Mouse (Mus musculus) midbrain, embryonic 10.5 days (tissue): ENCODE data around the gene Sfta2. TPM values are rescaled to one million over a fixed set of nuclear protein-coding genes. Genes with fewer than 3 reads are reported as not detected.

ENCODE experiments used
- DNase-seq: peaks from one replicate; pipeline ENCODE4 v3.0.0-alpha.2; 2017; ENCODE audit warnings: low spot score
- H3K27ac ChIP-seq: fragments of 300-500 bp; sonication (generic); replicated peaks from 2 replicates; pipeline ENCODE4 v1.5.1; 2016; ENCODE audit warnings: mild to moderate bottlenecking
- H3K27me3 ChIP-seq: fragments of 300-500 bp; sonication (generic); 2 replicates; pipeline ENCODE4 v1.6.1; 2016; ENCODE audit warnings: low read depth, mild to moderate bottlenecking; ENCODE audit not compliant: poor library complexity, severe bottlenecking
- H3K36me3 ChIP-seq: fragments of 300-500 bp; sonication (generic); 2 replicates; pipeline ENCODE4 v1.6.1; 2016; ENCODE audit warnings: mild to moderate bottlenecking, moderate library complexity
- H3K4me1 ChIP-seq: fragments of 300-500 bp; sonication (generic); 2 replicates; pipeline ENCODE4 v1.6.1; 2016
- H3K4me3 ChIP-seq: fragments of 300-500 bp; sonication (generic); 2 replicates; pipeline ENCODE4 v1.5.1; 2016; ENCODE audit warnings: mild to moderate bottlenecking, moderate library complexity
- H3K9me3 ChIP-seq: fragments of 300-500 bp; sonication (generic); replicated peaks from 2 replicates; pipeline ENCODE4 v1.6.1; 2016; ENCODE audit warnings: mild to moderate bottlenecking
- WGBS: fragments of 180-500 bp; shearing (Covaris S2); methylation state at CpG from one replicate; pipeline ENCODE4 v1.1.7; 2016; 5-methylcytosine and 5-hydroxymethylcytosine counted together
- polyA plus RNA-seq: library from polyadenylated mRNA; unstranded; fragments of >200 nt; fragmentation: Nextera tagmentation; extraction: Ambion mirVana; gene quantifications from 2 replicates; pipeline ENCODE4 v1.2.1, GENCODE M21; 2016

Gene Sfta2
- polyA plus RNA-seq, 1 experiment from 2014 or later = not detected

DNA sequence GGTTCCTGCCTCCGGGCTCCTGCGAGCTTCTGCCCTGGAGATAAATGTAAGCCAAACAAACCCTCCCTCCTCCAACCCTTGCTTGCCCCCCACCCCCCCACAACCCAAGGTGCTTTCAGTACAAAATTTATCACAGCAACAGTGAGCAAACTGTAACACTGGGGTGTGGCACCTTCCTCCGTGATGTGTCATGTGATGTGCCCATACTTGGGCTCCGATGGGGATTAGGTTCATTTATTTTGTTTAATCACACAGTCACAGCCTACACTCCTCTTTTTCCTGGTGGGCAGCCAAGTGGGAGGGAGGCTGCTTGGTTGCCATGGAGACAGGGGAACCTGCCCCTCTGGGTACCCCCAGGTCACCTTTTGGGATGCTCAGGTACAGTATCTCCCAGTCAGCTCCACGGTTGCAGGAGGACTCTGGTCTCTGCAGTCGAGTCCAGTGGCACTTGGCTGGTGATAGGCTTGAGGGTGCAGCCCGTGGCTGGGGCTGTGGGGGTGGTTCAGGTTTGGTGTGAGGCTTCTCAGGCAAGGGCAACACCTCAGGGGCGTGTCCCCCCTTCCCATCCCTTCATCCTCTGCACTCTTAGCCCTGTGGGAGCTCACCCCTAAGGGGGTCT lies 496 bp downstream of the Sfta2 start:
- H3K4me3 ChIP-seq = no peak overlapping the region
- 0 out of 2 replicates have a peak, but pooled peaks cover 3% of the 10 kb centered on the region for H3K4me1 ChIP-seq
- no peaks in the 10 kb centered on the region for H3K36me3 ChIP-seq
- WGBS = 67% methylated on average over 8 of the region's 8 CpGs
- H3K9me3 ChIP-seq = peaks cover 4% of the 10 kb centered on the region; the same call in 1 of the 2 replicates
- no peaks in the 10 kb centered on the region for H3K27me3 ChIP-seq
- H3K27ac ChIP-seq = no peak overlapping the region
- DNase-seq = no peak

DNA sequence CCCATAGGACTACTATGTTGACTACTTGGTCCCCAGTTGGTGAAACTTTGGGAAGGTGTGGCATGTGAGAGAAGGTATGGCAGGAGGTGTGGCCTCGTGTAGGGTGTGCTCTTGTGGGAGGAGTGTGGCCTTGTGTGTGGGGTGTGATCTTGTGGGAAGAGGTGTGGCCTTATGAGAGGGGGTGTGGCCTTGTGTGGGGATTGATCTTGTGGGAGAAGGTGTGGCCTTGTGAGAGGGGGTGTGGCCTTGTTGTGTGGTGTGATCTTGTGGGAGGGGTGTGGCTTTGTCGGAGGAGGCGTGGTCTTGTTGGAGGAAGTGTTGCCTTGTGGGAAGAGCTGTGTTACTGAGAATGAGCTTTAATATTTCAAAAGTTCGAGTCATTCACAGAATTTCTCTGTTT lies 15.8 kb downstream of the Sfta2 start:
- Histone ChIP-seq H3K4me3 (no peak overlapping the region), H3K4me1 (no peaks in the 10 kb centered on the region), H3K27ac (no peak overlapping the region), H3K27me3 (no peaks in the 10 kb centered on the region), H3K36me3 (no peaks in the 10 kb centered on the region), H3K9me3 (peaks cover 4% of the 10 kb centered on the region; the same call in 1 of the 2 replicates)
- WGBS = 81% methylated on average over 4 of the region's 4 CpGs
- no peak for DNase-seq

DNA sequence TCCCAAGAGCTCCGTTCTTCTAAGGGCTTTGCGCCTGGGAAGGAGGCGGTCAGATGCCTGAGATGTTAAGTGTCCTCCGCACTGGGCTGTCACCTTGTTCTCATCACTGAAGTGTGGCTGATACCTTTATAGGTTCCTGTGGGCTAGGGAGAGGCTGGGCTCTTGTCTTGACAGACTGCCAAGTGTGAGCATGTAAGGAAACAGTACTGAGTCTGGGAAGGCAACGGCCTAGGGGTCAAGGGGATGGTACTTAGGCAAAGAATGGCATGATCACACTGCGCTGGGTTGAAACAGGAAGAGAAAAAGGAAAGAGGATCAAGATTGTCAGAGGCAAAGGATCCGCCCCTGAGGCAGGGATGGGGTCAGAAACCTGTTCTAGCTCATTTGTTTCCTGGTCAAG lies 25.2 kb downstream of the Sfta2 start, which contains the start of gene Gm9573:
Gm9573 (minus strand) TSS at position 101 of the 400 bp plus-strand sequence.
- Histone ChIP-seq H3K9me3 (no peaks in the 10 kb centered on the region), H3K27ac (no peak within 1 kb of the TSS), H3K36me3 (no peaks in the 10 kb centered on the region), H3K4me1 (no peaks in the 10 kb centered on the region), H3K4me3 (no peak within 1 kb of the TSS), H3K27me3 (no peaks in the 10 kb centered on the region)
- DNase-seq = no peak
- 93% methylated on average over 7 of the region's 7 CpGs for WGBS

DNA sequence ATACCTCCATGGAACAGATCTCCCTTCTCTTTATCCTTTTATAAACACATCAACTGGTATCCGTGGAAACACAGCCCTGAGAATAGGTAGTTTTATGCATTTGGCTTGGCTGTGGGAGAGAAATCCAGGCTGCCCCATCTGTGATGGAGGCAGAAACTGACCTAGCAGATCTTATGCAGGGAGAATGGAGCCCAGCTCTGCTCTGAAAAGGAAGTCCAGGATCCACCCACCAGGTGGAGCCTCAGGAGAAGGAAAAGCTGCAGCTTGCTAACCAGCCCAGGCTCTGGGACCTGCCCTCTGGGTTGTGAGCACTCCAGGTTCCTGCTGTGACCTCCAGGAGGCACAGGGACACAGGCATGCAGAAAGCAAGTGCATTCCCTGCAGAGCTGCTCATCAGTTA lies 32.6 kb downstream of the Sfta2 start:
- peak; percentile 32 for DNase-seq
- H3K4me3 ChIP-seq = no peak overlapping the region
- H3K27ac ChIP-seq = no peak overlapping the region
- no peaks in the 10 kb centered on the region for H3K9me3 ChIP-seq
- peaks cover 10% of the 10 kb centered on the region for H3K27me3 ChIP-seq
- H3K4me1 ChIP-seq = peaks cover 15% of the 10 kb centered on the region
- H3K36me3 ChIP-seq = no peaks in the 10 kb centered on the region
- 20% methylated on average over 1 of the region's 1 CpGs for WGBS

DNA sequence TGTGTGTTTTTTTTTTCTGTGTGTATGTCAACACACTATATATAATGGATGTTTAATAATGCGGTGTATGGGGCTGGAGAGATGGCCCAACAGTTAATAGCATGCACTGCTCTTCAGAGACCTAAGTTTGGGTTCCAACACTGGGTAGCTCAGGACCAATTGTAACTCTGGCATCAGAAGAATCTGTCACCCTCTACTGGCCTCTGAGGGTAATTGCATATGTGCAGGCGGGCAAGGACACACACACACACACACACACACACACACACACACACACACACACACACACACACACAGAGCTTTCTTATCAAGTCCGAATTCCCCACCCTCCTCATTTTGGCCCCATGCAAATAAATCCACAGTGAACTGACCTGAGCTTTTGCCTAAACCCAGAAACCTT lies 33.9 kb downstream of the Sfta2 start:
- 72% methylated on average over 3 of the region's 3 CpGs for WGBS
- H3K9me3 ChIP-seq = no peaks in the 10 kb centered on the region
- no peak overlapping the region for H3K27ac ChIP-seq
- DNase-seq = no peak
- peaks cover 15% of the 10 kb centered on the region for H3K4me1 ChIP-seq
- no peak overlapping the region for H3K4me3 ChIP-seq
- H3K36me3 ChIP-seq = no peaks in the 10 kb centered on the region
- peaks cover 10% of the 10 kb centered on the region for H3K27me3 ChIP-seq

DNA sequence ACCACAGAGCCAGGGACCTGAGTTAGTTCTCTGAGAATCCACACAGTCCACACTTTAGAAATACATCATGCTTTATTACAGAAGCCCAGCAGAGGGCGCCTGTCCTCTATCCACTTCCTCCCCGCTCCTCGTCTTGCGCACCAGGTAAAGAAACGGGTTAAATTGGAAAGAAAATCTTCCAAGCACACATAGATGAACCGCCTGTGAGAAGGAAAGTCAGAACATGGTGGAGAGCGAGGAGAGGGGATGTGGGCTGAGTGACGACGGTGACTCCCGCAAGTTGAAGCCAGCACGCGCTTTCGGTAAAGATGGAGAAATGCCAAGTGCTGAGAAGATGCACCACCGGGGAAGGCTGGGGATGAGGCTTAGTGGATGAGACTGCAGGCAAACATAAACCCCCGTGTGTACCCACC lies 34.4 kb downstream of the Sfta2 start:
- no peak overlapping the region for H3K27ac ChIP-seq
- DNase-seq = peak; percentile 78
- 3% methylated on average over 15 of the region's 15 CpGs for WGBS
- peak overlapping the region; percentile 49 for H3K4me3 ChIP-seq
- peaks cover 15% of the 10 kb centered on the region for H3K4me1 ChIP-seq
- H3K36me3 ChIP-seq = no peaks in the 10 kb centered on the region
- H3K27me3 ChIP-seq = peaks cover 10% of the 10 kb centered on the region
- no peaks in the 10 kb centered on the region for H3K9me3 ChIP-seq

DNA sequence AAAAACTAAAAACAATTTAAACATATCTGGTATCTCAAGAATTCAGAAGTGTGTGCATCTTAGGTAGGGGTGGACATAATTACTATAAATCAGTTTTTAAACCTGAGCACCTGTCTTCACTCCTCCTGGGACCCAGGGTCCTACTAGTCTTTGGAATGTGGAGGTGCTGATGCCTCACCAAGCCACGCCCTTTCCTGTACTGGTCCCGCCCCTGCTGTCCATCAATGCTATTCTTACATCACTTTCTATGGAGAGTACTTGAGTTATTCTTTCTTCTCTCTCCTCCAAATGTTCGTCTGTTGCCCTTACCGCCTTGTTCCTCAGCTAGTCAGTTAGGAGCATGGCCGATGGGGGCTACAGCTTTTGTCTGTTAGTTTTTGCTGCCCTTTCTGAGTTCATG lies 35.0 kb downstream of the Sfta2 start:
- Histone ChIP-seq H3K9me3 (no peaks in the 10 kb centered on the region), H3K4me1 (peaks cover 15% of the 10 kb centered on the region), H3K27me3 (peaks cover 10% of the 10 kb centered on the region), H3K27ac (no peak overlapping the region), H3K36me3 (no peaks in the 10 kb centered on the region), H3K4me3 (no peak overlapping the region)
- WGBS = 39% methylated on average over 5 of the region's 5 CpGs
- DNase-seq = no peak

DNA sequence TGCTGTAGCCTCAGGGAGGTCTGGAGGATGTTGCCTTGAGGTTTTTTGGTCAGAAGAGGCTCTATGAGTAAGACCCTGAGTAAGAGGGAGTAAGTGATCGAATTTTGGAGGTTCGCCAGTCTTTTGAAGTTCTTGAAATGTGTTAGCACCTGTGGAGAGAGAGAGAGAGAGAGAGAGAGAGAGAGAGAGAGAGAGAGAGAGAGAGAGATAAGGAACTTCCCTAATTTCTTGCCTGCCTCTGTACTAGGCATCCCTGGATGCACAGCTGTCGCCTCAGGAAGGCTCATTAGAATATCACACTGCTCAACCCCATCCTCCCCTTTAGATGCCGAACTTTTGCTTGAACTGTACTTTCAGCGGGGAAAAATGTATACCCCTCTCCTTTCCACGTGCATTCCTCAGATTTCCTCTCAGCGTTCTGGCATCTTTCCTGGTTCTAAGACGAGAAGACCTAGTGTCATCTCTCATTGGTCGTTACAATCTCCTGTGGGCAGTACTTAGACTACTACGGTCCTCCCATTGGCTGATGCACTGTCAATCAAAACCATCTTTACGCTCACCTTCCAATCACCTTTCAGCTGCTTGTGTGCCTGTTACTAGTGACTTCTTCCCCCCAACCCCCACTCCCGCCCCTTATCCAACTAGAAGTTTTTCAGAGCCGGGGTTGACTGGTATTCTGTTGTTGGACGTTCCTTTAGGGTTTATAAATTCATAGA lies 37.3 kb downstream of the Sfta2 start:
- peak; percentile 47 for DNase-seq
- Histone ChIP-seq H3K4me1 (peaks cover 13% of the 10 kb centered on the region), H3K4me3 (peak overlapping the region; percentile 25), H3K9me3 (no peaks in the 10 kb centered on the region), H3K36me3 (no peaks in the 10 kb centered on the region), H3K27me3 (peaks cover 10% of the 10 kb centered on the region), H3K27ac (no peak overlapping the region)
- WGBS = 33% methylated on average over 14 of the region's 14 CpGs

DNA sequence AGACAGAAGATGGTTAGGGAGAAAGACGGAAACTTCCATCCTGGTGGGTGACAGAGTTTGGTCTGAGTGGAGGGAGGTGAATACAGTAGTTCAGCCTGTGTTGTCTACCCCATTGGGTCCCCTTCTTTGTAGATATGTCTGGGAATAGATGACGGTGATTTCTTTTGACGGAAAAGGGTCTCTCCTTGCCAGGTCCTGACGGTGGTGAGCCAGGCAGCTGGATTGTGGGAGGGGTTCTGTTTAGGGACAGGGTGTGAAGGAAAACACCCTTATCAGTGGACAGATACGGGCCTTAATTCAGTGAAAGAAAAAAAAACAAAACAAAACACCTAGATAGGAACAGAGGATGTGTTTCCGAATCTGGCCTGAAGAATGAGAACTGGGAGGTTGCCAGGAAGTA lies 38.0 kb downstream of the Sfta2 start:
- 88% methylated on average over 6 of the region's 6 CpGs for WGBS
- Histone ChIP-seq H3K4me1 (peaks cover 7% of the 10 kb centered on the region; the same call in 1 of the 2 replicates), H3K9me3 (no peaks in the 10 kb centered on the region), H3K27me3 (peaks cover 10% of the 10 kb centered on the region), H3K36me3 (no peaks in the 10 kb centered on the region), H3K27ac (no peak overlapping the region), H3K4me3 (no peak overlapping the region)
- DNase-seq = no peak

DNA sequence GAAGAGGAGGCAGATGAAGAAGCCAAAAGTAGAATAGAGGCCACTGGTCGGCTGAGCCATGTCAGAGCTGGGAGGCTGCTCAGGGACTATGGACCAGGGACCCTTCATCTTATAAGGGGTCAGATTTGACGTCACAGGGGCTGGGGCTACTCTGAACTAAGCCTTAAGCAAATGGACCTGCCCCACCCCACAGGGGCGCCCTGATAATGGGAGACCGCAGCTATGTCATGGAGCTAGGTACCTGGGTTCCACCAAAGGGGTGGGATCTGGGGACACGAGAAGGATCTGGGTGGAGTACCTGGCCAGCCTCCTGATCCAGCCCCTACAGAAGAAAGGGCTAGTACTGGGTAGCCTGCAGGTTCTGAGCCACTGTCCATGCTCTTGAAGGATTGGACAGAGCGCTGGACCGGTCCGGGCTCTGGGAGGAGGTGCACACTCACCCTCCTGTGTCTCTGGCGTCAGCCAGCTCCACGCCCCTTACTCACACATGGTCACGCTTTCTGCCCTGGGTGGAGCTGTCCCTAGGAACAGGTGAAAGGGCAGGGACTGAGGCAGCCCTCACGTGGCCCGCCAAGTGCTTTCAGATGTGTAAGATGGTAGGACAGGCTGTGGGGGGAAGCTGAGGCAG lies 42.4 kb downstream of the Sfta2 start, which contains the start of gene Mucl3:
Mucl3 (minus strand) TSS at position 87 of the 628 bp plus-strand sequence.
- no peak for DNase-seq
- Histone ChIP-seq H3K4me1 (no peaks in the 10 kb centered on the region), H3K36me3 (no peaks in the 10 kb centered on the region), H3K27ac (no peak within 1 kb of the TSS), H3K4me3 (no peak within 1 kb of the TSS), H3K27me3 (no peaks in the 10 kb centered on the region), H3K9me3 (no peaks in the 10 kb centered on the region)
- WGBS = 77% methylated on average over 13 of the region's 13 CpGs

DNA sequence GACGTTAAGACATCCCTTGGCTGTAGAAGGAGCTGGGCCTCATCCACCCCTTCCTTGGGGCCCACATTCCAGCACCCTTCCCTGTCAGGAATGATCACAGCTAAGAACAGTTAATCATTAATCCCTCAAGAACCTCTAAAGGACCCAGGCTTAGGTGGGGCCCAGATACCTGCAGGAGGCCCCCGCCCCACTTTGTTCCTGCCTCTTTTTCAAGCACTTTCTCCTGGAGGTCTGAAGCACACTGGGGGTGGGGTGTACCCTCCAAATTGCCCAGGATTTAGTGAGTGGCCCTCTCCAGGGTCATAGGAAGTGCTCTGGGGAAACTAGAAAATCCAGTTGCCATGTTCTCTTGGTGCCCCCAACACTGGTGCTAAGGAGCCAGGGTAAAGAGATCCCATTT lies 48.1 kb downstream of the Sfta2 start:
- Histone ChIP-seq H3K4me1 (no peaks in the 10 kb centered on the region; the same call in 1 of the 2 replicates), H3K27ac (no peak overlapping the region)
- 80% methylated on average over 2 of the region's 2 CpGs for WGBS

DNA sequence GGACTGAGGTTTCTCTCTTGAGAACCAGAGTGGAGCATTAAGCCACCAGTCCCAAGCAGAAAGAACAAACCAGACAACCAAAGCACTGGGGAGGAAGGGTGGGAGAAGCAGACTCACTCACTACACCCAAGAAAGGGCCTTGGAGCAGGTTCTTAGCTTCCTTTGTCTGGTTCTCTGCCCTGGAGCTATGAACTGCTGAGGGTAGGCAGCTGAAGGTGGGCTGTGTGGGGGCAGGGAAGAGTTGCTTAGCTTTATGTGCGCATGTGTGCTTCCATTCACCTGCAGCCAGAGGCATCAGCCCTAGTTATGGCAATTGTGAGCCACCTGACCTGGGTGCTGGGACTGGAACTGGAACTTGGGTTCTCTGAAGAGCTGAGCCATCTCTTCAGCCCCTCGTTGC lies 51.7 kb downstream of the Sfta2 start:
- Histone ChIP-seq H3K9me3 (no peaks in the 10 kb centered on the region), H3K27me3 (no peaks in the 10 kb centered on the region), H3K36me3 (peaks cover 39% of the 10 kb centered on the region), H3K4me1 (peaks cover 13% of the 10 kb centered on the region), H3K27ac (no peak overlapping the region), H3K4me3 (no peak overlapping the region)
- no peak for DNase-seq
- WGBS = 88% methylated on average over 2 of the region's 2 CpGs

More for the DNA sequence above, 48.1 kb downstream of the Sfta2 start:
- Histone ChIP-seq H3K27me3 (no peaks in the 10 kb centered on the region), H3K9me3 (no peaks in the 10 kb centered on the region), H3K36me3 (peaks cover 3% of the 10 kb centered on the region; the same call in 1 of the 2 replicates), H3K4me3 (no peak overlapping the region)
- DNase-seq = no peak
